Mouse (Mus musculus) CH12.LX (cell line): ENCODE measurements around the gene Sez6l2.

ENCODE experiments used
- CTCF ChIP-seq, 2 experiments: IDR thresholded peaks in 1 of 2; conservative IDR thresholded peaks in 1 of 2; 2 replicates each; pipeline ENCODE4 v1.5.1; 2011 to 2012; ENCODE audit warnings: low read depth in 2 of 2, low read length in 2 of 2, improper control_type of control experiment in 1 of 2, inconsistent platforms in 1 of 2, mild to moderate bottlenecking in 1 of 2, moderate library complexity in 1 of 2
- ELF1 ChIP-seq: IDR thresholded peaks from 2 replicates; pipeline ENCODE4 v1.6.1; 2014; ENCODE audit warnings: low read depth, mild to moderate bottlenecking, inconsistent platforms, low read length, improper control_type of control experiment
- MAZ ChIP-seq: IDR thresholded peaks from 2 replicates; pipeline ENCODE4 v1.6.1; 2012; ENCODE audit warnings: low read depth, mild to moderate bottlenecking, inconsistent platforms, low read length, improper control_type of control experiment, moderate library complexity
- POLR2A ChIP-seq: IDR thresholded peaks from 2 replicates; pipeline ENCODE4 v1.6.1; 2011; ENCODE audit warnings: low read depth, mild to moderate bottlenecking, improper control_type of control experiment, low read length

DNA sequence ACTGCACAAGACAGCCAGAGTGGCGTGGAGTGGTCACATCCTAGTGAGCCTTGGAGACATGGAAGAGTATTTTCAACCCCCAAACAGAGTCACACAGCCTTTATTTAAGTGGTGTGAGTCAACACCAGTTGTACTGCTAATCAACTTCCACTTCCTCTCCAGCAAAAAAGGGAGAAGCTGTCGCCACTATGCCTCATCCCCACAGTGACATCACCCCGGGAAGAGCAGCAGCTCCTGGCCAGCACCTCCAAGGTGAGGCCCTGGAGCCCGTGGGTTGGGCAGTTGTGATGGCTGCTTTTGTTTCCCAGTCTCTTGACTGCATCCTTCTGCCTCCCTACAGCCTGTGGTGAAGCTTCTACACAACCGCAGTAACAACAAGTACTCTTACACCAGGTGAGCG lies 9.2 kb upstream of the Sez6l2 start:
- TF ChIP-seq CTCF (conservative IDR thresholded peaks at IDR 0.05 in 1 of 2, IDR thresholded peaks at IDR 0.05 in 1 of 2; ENCODE audit: low read depth in 2 of 2, low read length in 2 of 2) = no peak
- no peak for TF ChIP-seq ELF1
- no peak for TF ChIP-seq MAZ
- no peak for TF ChIP-seq POLR2A
